Mouse (Mus musculus) lung, embryonic 16.5 days (tissue): ENCODE measurements at regions not wholly inside any gene's neighbourhood (a gene's known extent, or its start where the extent isn't known, plus 50 kb on each side); places are given as distances from the start of the nearest gene placed in this dataset.

ENCODE experiments used
- ATAC-seq: fragments of 200-750 bp; cut with Nextera tagmentation; 2 replicates; pipeline ENCODE4 v1.8.0; 2017; ENCODE audit warnings: low read depth, mild to moderate bottlenecking, moderate library complexity
- H3K27ac ChIP-seq: fragments of 300-500 bp; sonication (generic); 2 replicates; pipeline ENCODE4 v1.5.1; 2014; ENCODE audit warnings: mild to moderate bottlenecking, control low read depth, low read length
- H3K27me3 ChIP-seq: fragments of 300-500 bp; sonication (generic); 2 replicates; pipeline ENCODE4 v1.6.1; 2014; ENCODE audit warnings: low read depth, low read length, mixed read lengths; ENCODE audit not compliant: control insufficient read depth, insufficient read depth
- H3K36me3 ChIP-seq: fragments of 300-500 bp; sonication (generic); 2 replicates; pipeline ENCODE4 v1.6.1; 2014; ENCODE audit warnings: low read length; ENCODE audit not compliant: control insufficient read depth, insufficient read depth
- H3K4me1 ChIP-seq: fragments of 300-500 bp; sonication (generic); replicated peaks from 2 replicates; pipeline ENCODE4 v1.6.1; 2014; ENCODE audit warnings: low read length, mixed read lengths; ENCODE audit not compliant: control insufficient read depth, insufficient read depth
- H3K4me2 ChIP-seq: fragments of 300-500 bp; sonication (generic); 2 replicates; pipeline ENCODE4 v1.6.1; 2014; ENCODE audit warnings: low read depth, low read length, control low read depth
- H3K4me3 ChIP-seq: fragments of 300-500 bp; sonication (generic); 2 replicates; pipeline ENCODE4 v1.5.1; 2014; ENCODE audit warnings: mild to moderate bottlenecking, low read length, control low read depth
- H3K9ac ChIP-seq: fragments of 300-500 bp; sonication (generic); 2 replicates; pipeline ENCODE4 v1.6.1; 2014; ENCODE audit warnings: low read length, control low read depth
- H3K9me3 ChIP-seq: fragments of 300-500 bp; sonication (generic); 2 replicates; pipeline ENCODE4 v1.6.1; 2016; ENCODE audit warnings: low read length; ENCODE audit not compliant: control insufficient read depth
- WGBS: fragments of 180-500 bp; shearing (Covaris S2); extraction: QIAGEN DNeasy Blood & Tissue Kit; methylation state at CpG from one replicate; pipeline ENCODE4 v1.1.7; 2014; 5-methylcytosine and 5-hydroxymethylcytosine counted together

DNA sequence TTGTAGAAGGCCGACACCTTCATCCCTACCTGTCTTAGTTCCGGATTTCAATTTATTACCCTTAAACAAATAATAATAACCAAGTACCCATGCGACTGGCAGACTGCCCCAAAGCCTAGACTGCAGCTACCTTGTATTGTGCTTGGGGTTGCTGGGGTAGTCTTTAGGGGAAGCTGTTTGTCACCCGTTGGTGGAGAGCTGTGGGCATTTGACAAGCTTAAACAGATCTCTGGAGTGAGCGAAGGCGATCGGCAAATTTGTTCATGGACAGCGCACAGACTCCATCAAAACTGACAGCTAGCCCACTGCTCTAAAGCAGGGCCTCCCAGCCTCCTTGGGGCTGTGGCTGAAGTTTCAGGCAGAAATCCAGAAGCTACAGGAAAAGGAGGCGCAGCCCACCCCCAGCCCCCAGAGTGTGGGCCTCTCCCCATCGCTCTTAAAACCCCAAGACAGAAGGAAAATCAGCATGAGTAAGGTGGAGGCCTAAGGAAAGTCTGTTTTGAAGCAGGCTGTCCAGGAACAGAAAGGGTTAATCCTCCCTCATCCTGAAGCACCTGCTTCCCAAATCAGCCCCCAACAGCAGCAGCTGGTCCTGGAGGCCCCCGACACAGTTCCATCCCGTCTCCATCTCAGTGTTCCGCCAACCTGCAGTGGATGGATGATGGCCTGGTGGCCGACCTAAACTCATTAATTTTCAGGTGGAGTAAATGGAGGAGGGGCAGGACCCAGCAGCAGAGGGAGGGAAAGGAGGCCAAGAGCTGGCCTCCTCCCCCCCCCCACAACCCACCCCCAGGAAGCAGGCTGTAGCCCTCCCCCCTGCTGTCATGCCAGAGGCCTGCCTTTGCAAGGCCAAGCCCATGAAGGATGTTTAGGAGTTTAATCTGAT is 487.2 kb downstream of the Prss52 start:
- peaks cover 67% of the 10 kb centered on the region for H3K27me3 ChIP-seq
- no peaks in the 10 kb centered on the region for H3K36me3 ChIP-seq
- peaks cover 15% of the 10 kb centered on the region for H3K4me1 ChIP-seq
- no peak overlapping the region for H3K9ac ChIP-seq
- WGBS = 10% methylated on average over 14 of the region's 14 CpGs
- H3K9me3 ChIP-seq = no peaks in the 10 kb centered on the region
- ATAC-seq = no peak
- H3K4me2 ChIP-seq = no peak overlapping the region
- H3K27ac ChIP-seq = no peak overlapping the region
- no peak overlapping the region for H3K4me3 ChIP-seq

DNA sequence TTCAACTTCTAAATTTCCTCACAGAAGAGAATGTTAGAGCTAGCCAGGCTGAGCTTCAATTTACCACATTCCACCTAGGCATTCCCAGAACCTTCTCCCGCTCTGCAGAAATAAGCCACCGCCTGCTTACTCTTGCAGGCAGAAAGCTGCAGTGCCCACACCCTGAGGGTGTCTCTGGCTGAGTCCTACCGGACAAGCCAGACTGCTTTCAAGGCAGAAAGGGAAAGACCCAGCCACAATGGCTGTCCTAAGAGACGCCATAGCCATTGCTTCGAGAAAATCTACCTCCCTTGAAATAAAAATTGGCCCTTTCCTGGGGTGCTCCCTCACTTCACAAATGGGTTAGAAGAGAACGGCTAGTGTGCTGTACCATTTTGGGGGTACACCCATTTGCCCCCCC is 488.1 kb downstream of the Prss52 start:
- Histone ChIP-seq H3K9ac (no peak overlapping the region), H3K36me3 (no peaks in the 10 kb centered on the region), H3K4me2 (no peak overlapping the region), H3K9me3 (no peaks in the 10 kb centered on the region), H3K4me1 (peaks cover 11% of the 10 kb centered on the region), H3K27ac (no peak overlapping the region), H3K4me3 (no peak overlapping the region), H3K27me3 (peaks cover 59% of the 10 kb centered on the region)
- WGBS = 49% methylated on average over 6 of the region's 6 CpGs
- no peak for ATAC-seq

DNA sequence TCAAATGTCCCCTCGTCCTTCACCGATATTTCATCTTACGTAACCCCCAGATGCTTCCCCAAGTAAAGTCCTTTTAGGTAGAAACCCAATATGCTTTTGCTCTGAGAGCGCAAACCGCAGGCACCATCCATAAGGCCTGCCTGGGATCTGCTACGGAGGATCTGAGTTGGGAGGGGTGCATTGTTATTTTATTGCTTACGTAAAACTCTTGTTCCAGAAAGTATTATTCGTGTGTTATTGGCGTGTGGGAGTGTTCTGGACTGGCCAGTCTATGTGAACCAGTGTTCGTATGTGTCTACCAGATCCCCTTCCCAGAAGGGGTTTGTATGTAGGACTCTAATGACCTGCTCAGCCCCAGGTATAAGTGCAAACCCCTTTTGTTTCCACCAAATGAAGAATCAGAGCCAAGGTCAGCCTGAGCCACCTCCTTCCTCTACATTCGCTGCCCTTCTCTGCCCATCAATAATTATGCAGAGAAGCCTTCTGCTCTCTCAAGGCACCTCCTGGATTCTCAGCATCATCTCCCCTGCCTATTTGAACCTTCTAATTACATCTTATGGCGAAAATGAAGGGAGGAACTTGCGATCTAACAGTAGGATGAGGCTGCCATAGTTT is 488.7 kb downstream of the Prss52 start:
- H3K4me1 ChIP-seq = peaks cover 5% of the 10 kb centered on the region
- H3K4me2 ChIP-seq = no peak overlapping the region
- no peak for ATAC-seq
- H3K4me3 ChIP-seq = no peak overlapping the region
- 70% methylated on average over 13 of the region's 13 CpGs for WGBS
- no peak overlapping the region for H3K9ac ChIP-seq
- peaks cover 53% of the 10 kb centered on the region for H3K27me3 ChIP-seq
- H3K36me3 ChIP-seq = no peaks in the 10 kb centered on the region
- H3K27ac ChIP-seq = no peak overlapping the region
- no peaks in the 10 kb centered on the region for H3K9me3 ChIP-seq

DNA sequence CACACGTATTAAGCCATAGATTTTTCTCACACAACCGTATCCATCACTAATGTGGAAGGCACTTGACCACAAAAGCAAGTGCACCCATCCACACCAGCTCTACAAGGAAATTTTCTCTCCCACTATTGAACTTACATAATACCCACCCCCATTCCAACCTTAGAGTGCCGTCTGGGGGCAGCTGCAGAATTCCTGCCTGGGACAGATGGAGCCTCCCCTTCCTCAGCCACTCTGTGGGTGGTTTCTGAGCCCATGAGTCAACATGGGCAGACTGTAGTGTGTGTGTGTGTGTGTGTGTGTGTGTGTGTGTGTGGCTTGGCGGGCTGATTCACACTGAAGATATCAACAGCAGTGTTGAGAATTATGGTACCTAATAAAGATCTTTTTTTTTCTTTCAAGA is 489.5 kb downstream of the Prss52 start:
- H3K27me3 ChIP-seq = peaks cover 46% of the 10 kb centered on the region
- WGBS = 24% methylated on average over 4 of the region's 4 CpGs

DNA sequence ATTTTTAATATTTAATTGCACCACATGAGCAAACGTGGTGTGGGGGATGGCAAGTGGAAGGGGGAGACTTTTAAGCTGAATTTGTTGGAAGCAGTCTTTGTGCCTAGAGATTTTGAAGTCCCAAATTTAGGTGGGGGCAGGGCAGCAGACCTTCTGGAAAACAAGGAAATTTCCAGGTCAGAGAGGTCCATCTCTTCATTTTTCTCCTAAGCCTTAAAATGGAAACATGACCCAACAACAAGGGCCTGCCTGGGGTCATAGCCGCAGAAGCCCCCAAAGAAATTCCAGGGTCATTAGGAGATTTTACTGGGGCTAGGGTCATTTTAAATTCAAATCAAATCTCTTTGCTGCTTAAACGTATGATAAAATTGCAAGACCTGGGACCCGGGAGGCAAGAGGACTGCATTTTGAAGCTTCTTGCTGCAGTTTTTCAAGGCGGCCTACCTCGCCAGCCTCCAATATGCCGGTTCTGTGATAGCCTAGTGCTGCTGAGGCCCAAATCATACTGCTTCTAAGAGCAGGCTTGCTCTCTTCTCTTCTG is 490.0 kb downstream of the Prss52 start:
- peaks cover 41% of the 10 kb centered on the region for H3K27me3 ChIP-seq

More for the DNA sequence above, 489.5 kb downstream of the Prss52 start:
- H3K9ac ChIP-seq = no peak overlapping the region
- H3K27ac ChIP-seq = no peak overlapping the region
- peaks cover 4% of the 10 kb centered on the region for H3K4me1 ChIP-seq
- H3K4me2 ChIP-seq = no peak overlapping the region
- no peak overlapping the region for H3K4me3 ChIP-seq
- no peaks in the 10 kb centered on the region for H3K36me3 ChIP-seq
- H3K9me3 ChIP-seq = no peaks in the 10 kb centered on the region
- no peak for ATAC-seq

DNA sequence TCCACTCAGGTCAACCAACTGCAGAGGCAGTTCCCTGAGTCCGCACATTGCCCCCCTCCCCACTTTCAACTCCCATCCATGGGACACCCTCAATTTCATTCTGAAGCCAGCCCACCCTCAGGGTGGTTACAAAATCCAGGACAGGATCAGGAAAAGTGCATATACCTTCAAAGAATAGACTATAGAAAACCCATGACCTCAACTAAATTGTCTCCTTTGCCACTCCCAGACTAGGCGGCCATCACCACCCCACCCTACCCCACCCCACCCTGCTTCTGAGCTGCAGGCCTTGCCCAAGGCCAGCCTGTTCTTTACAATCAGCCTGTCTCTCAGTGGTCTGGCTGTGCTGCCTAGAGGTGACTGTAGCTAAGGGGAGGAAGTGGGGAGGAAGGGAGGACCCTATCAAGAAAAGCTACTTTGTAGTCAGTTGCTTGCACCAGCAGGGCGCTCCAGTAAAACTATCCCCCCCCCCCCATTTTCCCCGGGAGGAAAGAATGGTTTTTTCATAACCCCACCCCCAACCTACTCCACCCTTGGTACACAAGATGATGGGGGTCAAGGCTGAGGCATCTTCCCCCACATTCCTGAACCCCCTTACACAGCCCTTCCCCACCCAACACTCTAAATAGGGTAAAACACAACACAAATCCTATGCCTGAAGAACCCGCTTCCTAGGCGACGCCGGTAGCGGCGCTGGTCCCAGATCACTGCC is 490.9 kb downstream of the Prss52 start:
- no peak overlapping the region for H3K4me3 ChIP-seq
- H3K4me2 ChIP-seq = no peak overlapping the region
- no peaks in the 10 kb centered on the region for H3K9me3 ChIP-seq
- H3K27ac ChIP-seq = no peak overlapping the region
- peaks cover under 1% of the 10 kb centered on the region; the same call in 1 of the 2 replicates for H3K4me1 ChIP-seq
- WGBS = 53% methylated on average over 10 of the region's 10 CpGs
- H3K36me3 ChIP-seq = no peaks in the 10 kb centered on the region
- no peak overlapping the region for H3K9ac ChIP-seq
- ATAC-seq = no peak
- H3K27me3 ChIP-seq = peaks cover 32% of the 10 kb centered on the region

More for the DNA sequence above, 490.0 kb downstream of the Prss52 start:
- Histone ChIP-seq H3K4me2 (no peak overlapping the region), H3K36me3 (no peaks in the 10 kb centered on the region), H3K4me1 (peaks cover 4% of the 10 kb centered on the region), H3K9me3 (no peaks in the 10 kb centered on the region), H3K27ac (no peak overlapping the region), H3K4me3 (no peak overlapping the region), H3K9ac (no peak overlapping the region)
- no peak for ATAC-seq
- 62% methylated on average over 7 of the region's 7 CpGs for WGBS

DNA sequence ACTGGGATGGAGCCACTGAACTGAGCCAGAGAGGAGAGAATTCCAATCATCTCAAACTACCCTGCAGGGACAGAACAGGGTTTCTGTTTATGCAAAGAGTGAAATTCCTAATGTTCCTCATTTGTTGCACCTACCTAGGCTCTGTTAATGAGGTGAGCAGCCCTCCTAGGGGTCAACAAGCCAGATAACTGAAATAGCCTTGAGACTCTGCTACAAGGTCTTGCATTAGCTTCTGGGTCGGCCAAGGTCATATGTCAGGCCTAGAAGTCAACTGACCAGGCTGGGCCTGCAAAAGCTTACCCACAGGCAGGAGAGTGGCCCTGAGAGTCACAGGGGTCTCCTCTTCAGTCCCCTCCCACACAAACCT is 491.4 kb downstream of the Prss52 start:
- 33% methylated on average over 1 of the region's 1 CpGs for WGBS
- Histone ChIP-seq H3K27me3 (peaks cover 26% of the 10 kb centered on the region), H3K27ac (no peak overlapping the region)

DNA sequence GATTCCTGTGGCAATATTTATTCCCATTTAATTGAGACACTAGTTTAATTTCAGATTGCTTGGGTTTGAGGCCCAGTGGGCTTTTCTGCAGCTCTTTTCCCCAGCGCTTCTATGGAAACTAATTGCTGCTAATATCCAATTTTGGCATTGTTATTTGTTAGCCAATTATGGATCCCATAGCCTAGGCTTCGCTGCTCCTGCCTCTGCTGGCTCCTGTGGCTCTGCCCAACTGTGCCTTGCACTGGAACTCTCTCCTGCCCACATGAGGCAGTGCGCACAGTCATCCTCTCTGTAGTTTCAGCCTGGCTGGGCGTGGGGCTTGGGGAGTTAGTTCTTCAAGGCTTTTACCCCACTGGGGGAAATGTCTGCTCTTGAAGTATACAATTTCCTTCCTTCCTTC is 491.8 kb downstream of the Prss52 start:
- no peaks in the 10 kb centered on the region for H3K36me3 ChIP-seq
- no peak overlapping the region for H3K9ac ChIP-seq
- no peaks in the 10 kb centered on the region for H3K9me3 ChIP-seq
- H3K4me3 ChIP-seq = no peak overlapping the region
- no peak overlapping the region for H3K4me2 ChIP-seq
- no peak overlapping the region for H3K27ac ChIP-seq
- ATAC-seq = no peak
- H3K4me1 ChIP-seq = no peaks in the 10 kb centered on the region
- WGBS = 89% methylated on average over 4 of the region's 4 CpGs
- H3K27me3 ChIP-seq = peaks cover 23% of the 10 kb centered on the region

More for the DNA sequence above, 491.4 kb downstream of the Prss52 start:
- H3K4me1 ChIP-seq = no peaks in the 10 kb centered on the region
- no peak overlapping the region for H3K9ac ChIP-seq
- ATAC-seq = no peak
- no peaks in the 10 kb centered on the region for H3K9me3 ChIP-seq
- no peak overlapping the region for H3K4me2 ChIP-seq
- no peak overlapping the region for H3K4me3 ChIP-seq
- no peaks in the 10 kb centered on the region for H3K36me3 ChIP-seq

DNA sequence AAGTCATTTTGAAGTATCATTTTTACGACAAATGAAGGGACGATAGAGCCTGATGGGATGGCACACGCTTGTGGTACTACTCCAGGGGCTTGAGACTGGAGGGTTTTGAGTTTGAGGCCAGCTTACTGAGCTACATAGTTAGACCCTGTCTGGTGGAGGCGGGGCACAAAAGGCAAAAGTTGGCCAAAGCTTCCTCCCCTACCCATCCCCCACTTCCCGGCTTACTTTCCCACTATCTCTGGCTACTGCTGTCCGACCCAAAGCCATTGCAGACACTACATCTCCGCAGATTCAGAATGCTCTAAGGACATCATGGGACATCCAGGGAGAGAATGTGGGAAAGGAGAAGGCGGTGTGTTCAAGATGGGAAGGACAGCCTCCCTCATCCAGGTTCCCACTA is 493.1 kb downstream of the Prss52 start:
- Histone ChIP-seq H3K9ac (no peak overlapping the region), H3K4me1 (no peaks in the 10 kb centered on the region), H3K27me3 (peaks cover 9% of the 10 kb centered on the region), H3K4me3 (no peak overlapping the region), H3K36me3 (no peaks in the 10 kb centered on the region), H3K4me2 (no peak overlapping the region), H3K27ac (no peak overlapping the region), H3K9me3 (no peaks in the 10 kb centered on the region)
- no peak for ATAC-seq
- WGBS = 63% methylated on average over 8 of the region's 8 CpGs
